In the genomic region with DNA sequence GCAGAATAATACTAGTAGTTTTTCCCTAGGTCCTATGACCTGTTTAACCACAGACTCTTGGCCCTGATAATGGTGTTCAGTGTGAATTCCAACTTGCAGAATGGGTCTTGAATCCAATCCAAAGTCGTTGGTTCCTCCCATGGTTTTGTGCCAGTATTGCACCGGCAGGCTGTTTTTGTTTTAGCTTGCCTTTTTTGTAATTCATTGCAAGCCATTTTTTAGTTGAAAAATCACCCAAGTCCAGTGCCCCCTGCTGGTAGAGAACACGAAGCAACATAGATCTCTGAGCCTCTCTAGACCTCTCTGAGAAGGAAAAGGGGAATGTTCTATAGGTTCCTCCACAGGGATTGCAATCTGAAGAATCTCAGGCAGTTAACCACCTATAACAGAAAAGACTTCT, we compare ENCODE assay signal across 8 mouse cellular contexts. TPM values are rescaled to one million over a fixed set of nuclear protein-coding genes. Genes with fewer than 3 reads are reported as not detected.
DNase-seq lines count a peak whose midpoint lies in the region; ATAC-seq and TF ChIP-seq lines count a peak whose summit lies in the region.
"Had no signal": no experiment of that assay in that cellular context is flagged by ENCODE, and none has a peak within 500 bp of the region (broad histone marks: within the 10 kb centered on the region; RNA-seq: fewer than 3 reads in every experiment).

No protein-coding gene starts in this region.

- no peak overlapping the region for H3K4me2 ChIP-seq in kidney, postnatal 0 days (ENCODE audit: low read length)
- no peak overlapping the region for H3K4me2 ChIP-seq in kidney, embryonic 16.5 days (replicated peaks; ENCODE audit: low read depth, low read length)
- H3K4me2 ChIP-seq in lung, postnatal 0 days (replicated peaks; ENCODE audit: low read depth, low read length) = no peak overlapping the region
- H3K4me2 ChIP-seq: liver, embryonic 13.5 days had no signal

- no peak overlapping the region for H3K9ac ChIP-seq in kidney, postnatal 0 days (ENCODE audit: low read depth, low read length)
- H3K9ac ChIP-seq in kidney, embryonic 16.5 days (replicated peaks; ENCODE audit: low read length) = no peak overlapping the region
- no peak overlapping the region for H3K9ac ChIP-seq in lung, postnatal 0 days (replicated peaks; ENCODE audit: low read depth)
- H3K9ac ChIP-seq: liver, embryonic 13.5 days had no signal

- intact Hi-C loops in left cerebral cortex, postnatal 36 days (cut with DNase I) = loop anchor here (5.0 kb wide), 1 partner anchor 95 kb away; no protein-coding TSS in a partner anchor

- peak; percentile 24 for DNase-seq in kidney, postnatal 0 days (ENCODE audit: low spot score)
- peak; percentile 32 for DNase-seq in T-cell, adult 2 months (ENCODE audit: low spot score)
- DNase-seq in lung, postnatal 0 days (ENCODE audit: low spot score) = peak; percentile 28
- no peak for DNase-seq in left cerebral cortex, postnatal 36 days (ENCODE audit: low spot score in 2 of 2)
- DNase-seq in cerebellum, postnatal 4 days (ENCODE audit: low spot score in 2 of 2) = no peak
- DNase-seq: liver, embryonic 13.5 days had no signal

- no peaks in the 10 kb centered on the region for H3K9me3 ChIP-seq in kidney, postnatal 0 days (replicated peaks; ENCODE audit: low read length)
- no peaks in the 10 kb centered on the region for H3K9me3 ChIP-seq in kidney, embryonic 16.5 days (ENCODE audit: low read length)
- no peaks in the 10 kb centered on the region for H3K9me3 ChIP-seq in lung, postnatal 0 days (ENCODE audit: low read length)
- H3K9me3 ChIP-seq: liver, embryonic 13.5 days had no signal

- ATAC-seq in kidney, postnatal 0 days (replicated peaks; ENCODE audit: low FRiP score, low read depth) = no peak
- no peak for ATAC-seq in kidney, embryonic 16.5 days (ENCODE audit: low FRiP score, low TSS enrichment)
- peak; percentile 29 for ATAC-seq in CD4-positive, CD25-positive, alpha-beta regulatory T cell, adult 4 months
- ATAC-seq in lung, postnatal 0 days = no peak

- H3K36me3 ChIP-seq in kidney, postnatal 0 days (ENCODE audit: insufficient read depth, low read length) = no peaks in the 10 kb centered on the region
- H3K36me3 ChIP-seq in kidney, embryonic 16.5 days (ENCODE audit: insufficient read depth, low read length) = no peaks in the 10 kb centered on the region
- no peaks in the 10 kb centered on the region for H3K36me3 ChIP-seq in lung, postnatal 0 days (ENCODE audit: insufficient read depth, low read length)
- H3K36me3 ChIP-seq: liver, embryonic 13.5 days had no signal

- no peak overlapping the region for H3K27ac ChIP-seq in kidney, postnatal 0 days
- no peak overlapping the region for H3K27ac ChIP-seq in kidney, embryonic 16.5 days (ENCODE audit: low read length)
- H3K27ac ChIP-seq in lung, postnatal 0 days (ENCODE audit: low read length) = no peak overlapping the region
- H3K27ac ChIP-seq: liver, embryonic 13.5 days had no signal

- TF ChIP-seq CTCF in kidney, postnatal 0 days (IDR thresholded peaks at IDR 0.05; ENCODE audit: low read depth) = peak; percentile 68
- TF ChIP-seq CTCF in lung, postnatal 0 days (IDR thresholded peaks at IDR 0.05) = peak; percentile 65

- H3K4me1 ChIP-seq in kidney, postnatal 0 days (replicated peaks; ENCODE audit: insufficient read depth, low read length) = no peaks in the 10 kb centered on the region
- H3K4me1 ChIP-seq in kidney, embryonic 16.5 days (ENCODE audit: insufficient read depth, low read length) = no peaks in the 10 kb centered on the region
- H3K4me1 ChIP-seq in lung, postnatal 0 days (ENCODE audit: insufficient read depth, low read depth, low read length) = no peaks in the 10 kb centered on the region
- H3K4me1 ChIP-seq: liver, embryonic 13.5 days had no signal

- TF ChIP-seq EP300 in lung, postnatal 0 days (IDR thresholded peaks at IDR 0.05) = no peak

- 40% methylated on average over 3 of the region's 3 CpGs for WGBS in kidney, postnatal 0 days
- 41% methylated on average over 3 of the region's 3 CpGs for WGBS in kidney, embryonic 16.5 days
- WGBS in lung, postnatal 0 days = 24% methylated on average over 3 of the region's 3 CpGs

- no peaks in the 10 kb centered on the region for H3K27me3 ChIP-seq in kidney, postnatal 0 days (ENCODE audit: insufficient read depth, low read length)
- no peaks in the 10 kb centered on the region for H3K27me3 ChIP-seq in kidney, embryonic 16.5 days (ENCODE audit: insufficient read depth, low read length)
- no peaks in the 10 kb centered on the region for H3K27me3 ChIP-seq in lung, postnatal 0 days (replicated peaks; ENCODE audit: insufficient read depth, low read length)
- H3K27me3 ChIP-seq: liver, embryonic 13.5 days had no signal

- H3K4me3 ChIP-seq in kidney, postnatal 0 days (replicated peaks; ENCODE audit: low read depth, low read length) = no peak overlapping the region
- no peak overlapping the region for H3K4me3 ChIP-seq in kidney, embryonic 16.5 days (ENCODE audit: low read length)
- no peak overlapping the region for H3K4me3 ChIP-seq in lung, postnatal 0 days (ENCODE audit: low read depth, low read length)
- H3K4me3 ChIP-seq: liver, embryonic 13.5 days had no signal

RNA-seq across cellular contexts. Expression of a gene that starts 17.7 kb away (rescaled TPM):
- polyA plus RNA-seq in kidney, postnatal 0 days (2015; fragmentation: Nextera tagmentation; extraction: Ambion mirVana) = not detected in 2 replicates
- polyA plus RNA-seq in kidney, embryonic 16.5 days (2015; fragmentation: Nextera tagmentation; extraction: Ambion mirVana) = not detected in 2 replicates
- polyA plus RNA-seq in CD4-positive, CD25-positive, alpha-beta regulatory T cell, adult 4 months (2017; shearing (Covaris generic)) = not detected
- not detected in 2 replicates for polyA plus RNA-seq in lung, postnatal 0 days (2015; fragmentation: Nextera tagmentation; extraction: Ambion mirVana)
- total RNA-seq in left cerebral cortex, postnatal 36 days (2021) = not detected
- polyA plus RNA-seq: liver, embryonic 13.5 days had no signal

RNA-seq across cellular contexts. Expression of a gene that starts 39.3 kb away (rescaled TPM):
- 9.9 and 11.0 TPM in 2 replicates for polyA plus RNA-seq in kidney, postnatal 0 days (2015; fragmentation: Nextera tagmentation; extraction: Ambion mirVana)
- 4.7 and 6.0 TPM in 2 replicates for polyA plus RNA-seq in kidney, embryonic 16.5 days (2015; fragmentation: Nextera tagmentation; extraction: Ambion mirVana)
- under 1 TPM; 0.13 to 0.30 TPM for polyA plus RNA-seq in CD4-positive, CD25-positive, alpha-beta regulatory T cell, adult 4 months (2017; shearing (Covaris generic))
- 4.4 and 4.9 TPM in 2 replicates for polyA plus RNA-seq in lung, postnatal 0 days (2015; fragmentation: Nextera tagmentation; extraction: Ambion mirVana)
- total RNA-seq in left cerebral cortex, postnatal 36 days (2021) = not detected
- polyA plus RNA-seq: liver, embryonic 13.5 days had no signal

Comparison
In these comparisons a context has a peak if more than half of its experiments do, and no peak if none do; other contexts are left out.
1. DNase-seq: peak in kidney, postnatal 0 days (single experiment), T-cell, adult 2 months (single experiment) and lung, postnatal 0 days (single experiment); none in left cerebral cortex, postnatal 36 days (0 of 2) and cerebellum, postnatal 4 days (0 of 2).